Mouse (Mus musculus) mesoderm, embryonic 11.5 days (tissue): ENCODE measurements at regions not wholly inside any gene's neighbourhood (a gene's known extent, or its start where the extent isn't known, plus 50 kb on each side); places are given as distances from the start of the nearest gene placed in this dataset.
A peak's percentile ranks its signal among the peaks of the same experiment; 100 is the strongest.

Experiments
- DNase-seq: peaks from one replicate; pipeline ENCODE4 v3.0.0-alpha.2; 2012; ENCODE audit warnings: low read depth, low spot score

- peak; percentile 62 for DNase-seq
Observed at GRCm38 (mm10) chr8:115942731-115943509, 235.3 kb upstream of the Maf start.

GRCm38 (mm10) chr8:115929472-115930210 is 222.0 kb upstream of the Maf start:
- no peak for DNase-seq

- no peak for DNase-seq
Observed at GRCm38 (mm10) chr8:115921889-115922288, 214.3 kb upstream of the Maf start.

GRCm38 (mm10) chr8:115906650-115907049 is 199.1 kb upstream of the Maf start:
- no peak for DNase-seq

- DNase-seq: no peak
Observed at GRCm38 (mm10) chr8:115903853-115904420, 196.3 kb upstream of the Maf start.

- DNase-seq: no peak
Observed at GRCm38 (mm10) chr8:115897521-115898178, 190.1 kb upstream of the Maf start.

GRCm38 (mm10) chr8:115897086-115897485 is 189.5 kb upstream of the Maf start:
- no peak for DNase-seq

GRCm38 (mm10) chr8:115896066-115896465 is 188.5 kb upstream of the Maf start:
- no peak for DNase-seq

GRCm38 (mm10) chr8:115888278-115888677 is 180.7 kb upstream of the Maf start:
- no peak for DNase-seq

GRCm38 (mm10) chr8:115885121-115885743 is 177.6 kb upstream of the Maf start:
- no peak for DNase-seq

GRCm38 (mm10) chr8:115883808-115884207 is 176.2 kb upstream of the Maf start:
- DNase-seq: no peak

- no peak for DNase-seq
Observed at GRCm38 (mm10) chr8:115881881-115882280, 174.3 kb upstream of the Maf start.

- no peak for DNase-seq
Observed at GRCm38 (mm10) chr8:115874789-115875188, 167.2 kb upstream of the Maf start.

- no peak for DNase-seq
Observed at GRCm38 (mm10) chr8:115871381-115871780, 163.8 kb upstream of the Maf start.

GRCm38 (mm10) chr8:115861381-115861780 is 153.8 kb upstream of the Maf start:
- no peak for DNase-seq

- no peak for DNase-seq
Observed at GRCm38 (mm10) chr8:115859406-115859805, 151.8 kb upstream of the Maf start.

GRCm38 (mm10) chr8:115856816-115857215 is 149.2 kb upstream of the Maf start:
- DNase-seq: no peak

GRCm38 (mm10) chr8:115855934-115856629 is 148.5 kb upstream of the Maf start:
- peak; percentile 37 for DNase-seq

- DNase-seq: no peak
Observed at GRCm38 (mm10) chr8:115854209-115854900, 146.8 kb upstream of the Maf start.

- DNase-seq: no peak
Observed at GRCm38 (mm10) chr8:115850552-115850951, 143.0 kb upstream of the Maf start.
